Mouse (Mus musculus): Measurements from ENCODE around the gene Srgap2. TPM values are rescaled to one million over a fixed set of nuclear protein-coding genes. Genes with fewer than 3 reads are reported as not detected.
A peak's percentile ranks its signal among the peaks of the same experiment; 100 is the strongest.

The Srgap2 gene
- total RNA-seq, 2 experiments from 2014 or later, result 22.6 to 22.9 TPM

- DNase-seq (ENCODE audit: low spot score in 2 of 2), result no peak
These were observed 233.8 kb downstream of the Srgap2 start for GRCm38 (mm10) chr1:131293221-131293921.

- peak; percentile 64 to 65 for DNase-seq (ENCODE audit: low spot score in 2 of 2)
These were observed 236.5 kb downstream of the Srgap2 start for GRCm38 (mm10) chr1:131290648-131291047.

- no peak for DNase-seq (ENCODE audit: low spot score in 2 of 2)
These were observed 238.2 kb downstream of the Srgap2 start for GRCm38 (mm10) chr1:131288938-131289337.

- no peak for DNase-seq (ENCODE audit: low spot score in 2 of 2)
These were observed 239.9 kb downstream of the Srgap2 start for GRCm38 (mm10) chr1:131287267-131287666.

- DNase-seq (ENCODE audit: low spot score in 2 of 2), result no peak
These were observed 240.3 kb downstream of the Srgap2 start for GRCm38 (mm10) chr1:131286803-131287202.

GRCm38 (mm10) chr1:131284616-131285015 is 242.5 kb downstream of the Srgap2 start:
- DNase-seq (ENCODE audit: low spot score in 2 of 2), result no peak

GRCm38 (mm10) chr1:131284167-131284566 is 243.0 kb downstream of the Srgap2 start:
- no peak for DNase-seq (ENCODE audit: low spot score in 2 of 2)

- no peak for DNase-seq (ENCODE audit: low spot score in 2 of 2)
These were observed 245.4 kb downstream of the Srgap2 start for GRCm38 (mm10) chr1:131281731-131282130.

GRCm38 (mm10) chr1:131280280-131280679 is 246.9 kb downstream of the Srgap2 start:
- no peak for DNase-seq (ENCODE audit: low spot score in 2 of 2)

GRCm38 (mm10) chr1:131279456-131279776 is 247.7 kb downstream of the Srgap2 start, which contains the start of gene Ikbke:
Gene Ikbke (minus strand): TSS chr1:131279606.
- DNase-seq (ENCODE audit: low spot score in 2 of 2), result no peak

GRCm38 (mm10) chr1:131278606-131279455 is 248.3 kb downstream of the Srgap2 start:
- no peak for DNase-seq (ENCODE audit: low spot score in 2 of 2)

- no peak for DNase-seq (ENCODE audit: low spot score in 2 of 2)
These were observed 250.3 kb downstream of the Srgap2 start for GRCm38 (mm10) chr1:131276831-131277230.

- DNase-seq (ENCODE audit: low spot score in 2 of 2), result no peak
These were observed 251.6 kb downstream of the Srgap2 start for GRCm38 (mm10) chr1:131275577-131275976.

- no peak for DNase-seq (ENCODE audit: low spot score in 2 of 2)
These were observed 252.2 kb downstream of the Srgap2 start for GRCm38 (mm10) chr1:131274725-131275539.

- peak; percentile 64 to 78 for DNase-seq (ENCODE audit: low spot score in 2 of 2)
These were observed 257.2 kb downstream of the Srgap2 start for GRCm38 (mm10) chr1:131269797-131270578.

- DNase-seq (ENCODE audit: low spot score in 2 of 2), result no peak
These were observed 258.4 kb downstream of the Srgap2 start for GRCm38 (mm10) chr1:131268776-131269175.

- no peak for DNase-seq (ENCODE audit: low spot score in 2 of 2)
These were observed 263.2 kb downstream of the Srgap2 start for GRCm38 (mm10) chr1:131263905-131264304.

- peak; percentile 66 to 75 for DNase-seq (ENCODE audit: low spot score in 2 of 2)
These were observed 266.9 kb downstream of the Srgap2 start for GRCm38 (mm10) chr1:131260309-131260656.

GRCm38 (mm10) chr1:131259632-131260308 is 267.4 kb downstream of the Srgap2 start:
- DNase-seq (ENCODE audit: low spot score in 2 of 2), result no peak

- no peak for DNase-seq (ENCODE audit: low spot score in 2 of 2)
These were observed 269.9 kb downstream of the Srgap2 start for GRCm38 (mm10) chr1:131257288-131257687.

Data from adrenal gland, adult 18-20 months (tissue).